Mouse (Mus musculus) embryonic fibroblast, embryonic 13.5 days (primary cell): ENCODE measurements around the gene Ccdc33.

Source experiments
- CTCF ChIP-seq: IDR thresholded peaks from 2 replicates; pipeline ENCODE4 v1.5.1; 2011; ENCODE audit warnings: mild to moderate bottlenecking, control low read depth, low read length, moderate library complexity, borderline replicate concordance; ENCODE audit not compliant: insufficient read depth
- POLR2A ChIP-seq: IDR thresholded peaks from 2 replicates; pipeline ENCODE4 v1.6.1; 2011; ENCODE audit warnings: low read depth, mild to moderate bottlenecking, control low read depth, low read length, moderate library complexity

- TF ChIP-seq POLR2A (no peak), CTCF (no peak)
Measured at GRCm38 (mm10) chr9:58029635-58030034, 89.0 kb downstream of the Ccdc33 start.
